Mouse (Mus musculus) stomach, embryonic 15.5 days (tissue): ENCODE data around the gene Asic3. TPM values are rescaled to one million over a fixed set of nuclear protein-coding genes. Genes with fewer than 3 reads are reported as not detected.

ENCODE experiments used
- ATAC-seq: fragments of 200-750 bp; cut with Nextera tagmentation; 2 replicates; pipeline ENCODE4 v1.8.0; 2017; ENCODE audit warnings: low read depth, moderate number of reproducible peaks, moderate TSS enrichment; ENCODE audit not compliant: insufficient read depth, low FRiP score
- H3K27ac ChIP-seq: fragments of 300-500 bp; sonication (generic); 2 replicates; pipeline ENCODE4 v1.5.1; 2015; ENCODE audit warnings: mild to moderate bottlenecking, inconsistent platforms
- H3K27me3 ChIP-seq: fragments of 300-500 bp; sonication (generic); replicated peaks from 2 replicates; pipeline ENCODE4 v1.6.1; 2015; ENCODE audit warnings: inconsistent platforms
- H3K36me3 ChIP-seq: fragments of 300-500 bp; sonication (generic); 2 replicates; pipeline ENCODE4 v1.6.1; 2015; ENCODE audit warnings: inconsistent platforms
- H3K4me1 ChIP-seq: fragments of 300-500 bp; sonication (generic); 2 replicates; pipeline ENCODE4 v1.6.1; 2015; ENCODE audit warnings: inconsistent platforms
- H3K4me2 ChIP-seq: fragments of 300-500 bp; sonication (generic); 2 replicates; pipeline ENCODE4 v1.6.1; 2015; ENCODE audit warnings: mild to moderate bottlenecking, inconsistent platforms
- H3K4me3 ChIP-seq: fragments of 300-500 bp; sonication (generic); replicated peaks from 2 replicates; pipeline ENCODE4 v1.5.1; 2015; ENCODE audit warnings: inconsistent platforms
- H3K9ac ChIP-seq: fragments of 300-500 bp; sonication (generic); 2 replicates; pipeline ENCODE4 v1.6.1; 2015; ENCODE audit warnings: inconsistent platforms
- H3K9me3 ChIP-seq: fragments of 300-500 bp; sonication (generic); 2 replicates; pipeline ENCODE4 v1.6.1; 2016; ENCODE audit warnings: inconsistent platforms
- WGBS: fragments of 180-500 bp; shearing (Covaris S2); methylation state at CpG from one replicate; pipeline ENCODE4 v1.1.7; 2015; 5-methylcytosine and 5-hydroxymethylcytosine counted together
- polyA plus RNA-seq: library from polyadenylated mRNA; unstranded; fragments of >200 nt; fragmentation: Nextera tagmentation; extraction: Ambion mirVana; gene quantifications from 2 replicates; pipeline ENCODE4 v1.2.1, GENCODE M21; 2015

The Asic3 gene
- polyA plus RNA-seq, 1 experiment from 2014 or later, result 0.18 TPM

DNA sequence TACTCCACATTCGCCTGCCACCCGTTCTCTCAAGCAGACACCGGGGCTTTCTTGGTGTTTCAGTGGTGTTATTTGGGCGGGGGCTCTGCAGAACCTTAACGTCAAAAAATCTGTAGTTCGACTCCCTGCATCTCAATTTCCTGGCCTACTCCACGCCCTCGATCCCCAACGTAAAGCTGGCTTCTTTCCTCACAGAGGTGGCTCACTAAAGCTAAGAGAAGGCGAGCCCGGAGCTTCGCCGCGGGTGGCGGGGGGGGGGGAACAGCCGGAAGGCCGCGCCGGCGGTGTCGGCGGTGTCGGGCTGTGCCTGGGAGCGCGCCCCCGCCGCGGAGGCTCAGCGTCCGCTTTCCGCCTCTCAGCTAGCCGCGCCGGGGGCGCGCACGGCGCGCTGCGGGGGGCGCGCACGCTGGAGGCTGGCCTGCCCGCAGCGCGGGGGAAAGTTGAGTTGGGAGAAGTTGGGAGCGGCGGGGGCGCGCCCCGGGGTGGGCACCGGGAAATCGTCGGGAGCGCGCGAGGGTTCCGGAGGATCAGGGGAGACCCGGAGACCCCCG lies 11.7 kb downstream of the Asic3 start:
- Histone ChIP-seq H3K9me3 (no peaks in the 10 kb centered on the region), H3K4me2 (peak overlapping the region; percentile 93), H3K9ac (peak overlapping the region; percentile 53; the same call in 1 of the 2 replicates), H3K4me3 (peak overlapping the region; percentile 65), H3K4me1 (peaks cover 50% of the 10 kb centered on the region), H3K36me3 (peaks cover 12% of the 10 kb centered on the region; the same call in 1 of the 2 replicates), H3K27me3 (no peaks in the 10 kb centered on the region), H3K27ac (peak overlapping the region; percentile 97)
- peak; percentile 15; the same call in 1 of the 2 replicates for ATAC-seq
- WGBS, result 2% methylated on average over 55 of the region's 60 CpGs

DNA sequence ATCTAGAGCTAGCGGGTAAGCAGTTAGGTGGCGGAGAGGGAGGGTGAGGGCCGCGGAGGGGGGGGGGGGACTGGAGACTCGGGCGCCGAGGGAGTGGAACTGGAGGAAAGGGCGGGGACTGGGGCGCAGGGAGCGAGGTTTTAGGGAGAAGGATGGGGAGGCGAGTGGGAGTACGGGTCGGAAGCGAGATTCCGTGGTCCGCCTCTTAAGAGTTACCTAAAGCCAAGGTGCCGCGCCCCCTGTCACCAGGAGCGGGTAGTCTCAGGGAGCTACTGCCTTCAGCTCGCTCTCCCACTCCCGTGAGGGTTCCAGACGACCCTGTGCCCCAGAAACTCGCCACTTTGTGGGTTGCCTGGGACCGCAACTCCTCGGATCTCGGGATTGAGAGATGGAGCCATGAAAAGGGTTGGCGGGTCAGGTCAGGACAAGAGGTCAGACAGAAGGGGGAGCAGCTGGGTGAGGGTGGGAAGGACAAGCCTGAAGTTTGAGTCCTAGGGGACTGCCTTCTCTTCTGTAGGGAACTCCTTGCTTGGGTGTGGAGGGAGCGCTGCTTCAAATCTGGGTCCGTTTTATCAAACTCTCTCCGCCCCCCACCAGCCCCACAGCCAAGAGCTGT lies 12.3 kb downstream of the Asic3 start:
- Histone ChIP-seq H3K36me3 (peaks cover 15% of the 10 kb centered on the region; the same call in 1 of the 2 replicates), H3K4me1 (peaks cover 50% of the 10 kb centered on the region), H3K27ac (peak overlapping the region; percentile 97), H3K4me2 (peak overlapping the region; percentile 93), H3K9ac (peak overlapping the region; percentile 53), H3K9me3 (no peaks in the 10 kb centered on the region), H3K27me3 (no peaks in the 10 kb centered on the region), H3K4me3 (peak overlapping the region; percentile 65)
- no peak for ATAC-seq
- WGBS, result under 1% methylated on average over 29 of the region's 30 CpGs

DNA sequence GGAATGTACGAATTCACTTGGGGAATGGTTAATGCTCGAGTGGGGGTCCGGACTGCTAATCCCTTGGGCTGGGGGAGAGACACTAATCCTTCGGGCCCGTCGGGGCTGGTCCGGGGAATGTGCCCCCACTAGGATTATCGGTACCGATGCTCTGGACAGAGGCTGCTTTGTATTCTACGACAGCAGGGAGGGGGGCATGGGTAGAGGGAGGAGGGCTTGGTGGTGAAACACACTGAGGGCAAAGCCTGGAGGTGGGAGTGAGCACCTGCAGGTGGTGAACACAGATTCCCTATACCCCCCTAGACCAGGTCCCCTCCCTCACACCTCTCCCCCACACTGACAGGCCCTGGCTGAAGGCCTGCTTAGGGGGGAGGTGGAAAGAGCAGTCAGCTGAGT lies 12.8 kb downstream of the Asic3 start:
- H3K4me2 ChIP-seq, result peak overlapping the region; percentile 93
- WGBS, result 1% methylated on average over 10 of the region's 10 CpGs
- H3K36me3 ChIP-seq, result peaks cover 20% of the 10 kb centered on the region
- H3K4me3 ChIP-seq, result peak overlapping the region; percentile 65
- peaks cover 50% of the 10 kb centered on the region for H3K4me1 ChIP-seq
- H3K9ac ChIP-seq, result peak overlapping the region; percentile 53; the same call in 1 of the 2 replicates
- H3K9me3 ChIP-seq, result no peaks in the 10 kb centered on the region
- ATAC-seq, result no peak
- H3K27me3 ChIP-seq, result no peaks in the 10 kb centered on the region
- H3K27ac ChIP-seq, result peak overlapping the region; percentile 97

DNA sequence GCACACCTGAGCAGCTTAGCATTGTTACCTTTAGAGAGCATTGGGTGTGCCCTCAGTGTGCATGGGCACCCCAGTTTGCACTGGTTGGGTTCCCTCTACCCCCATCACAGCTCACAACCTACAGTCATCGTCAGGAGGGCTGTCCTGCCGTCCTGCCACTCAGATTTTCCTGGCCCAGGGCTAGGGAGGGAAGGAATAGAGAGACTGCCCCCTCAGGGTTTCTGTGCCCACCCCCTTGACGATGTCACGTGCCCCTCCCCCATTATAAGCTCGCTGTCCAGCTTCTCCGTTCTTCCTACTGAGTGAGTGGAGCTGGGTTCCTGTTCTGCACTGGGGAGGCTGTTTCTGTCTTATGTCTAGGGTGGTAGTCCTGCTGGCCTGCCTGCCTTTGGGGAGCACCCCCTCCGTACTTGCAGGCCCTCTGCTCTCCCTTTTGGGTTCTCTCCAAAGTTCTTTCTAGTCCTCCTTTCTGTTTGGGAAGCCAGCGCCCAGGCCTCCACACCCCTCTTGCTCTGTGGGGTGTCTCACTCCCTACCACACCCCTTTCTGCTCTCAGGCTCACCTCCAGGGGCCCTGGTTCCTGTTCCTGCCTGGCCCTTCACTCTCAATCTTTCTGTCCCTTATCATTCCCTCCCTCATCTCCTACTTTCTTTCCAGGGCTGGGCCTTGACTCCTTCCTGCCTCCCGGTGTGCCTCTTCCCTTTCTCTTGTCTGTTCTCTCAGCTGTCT lies 13.5 kb downstream of the Asic3 start:
- Histone ChIP-seq H3K27ac (peak overlapping the region; percentile 74), H3K36me3 (peaks cover 22% of the 10 kb centered on the region), H3K9ac (no peak overlapping the region), H3K9me3 (no peaks in the 10 kb centered on the region), H3K4me1 (peaks cover 50% of the 10 kb centered on the region), H3K4me3 (peak overlapping the region; percentile 65), H3K27me3 (no peaks in the 10 kb centered on the region), H3K4me2 (peak overlapping the region; percentile 93)
- ATAC-seq, result no peak
- 17% methylated on average over 9 of the region's 9 CpGs for WGBS

DNA sequence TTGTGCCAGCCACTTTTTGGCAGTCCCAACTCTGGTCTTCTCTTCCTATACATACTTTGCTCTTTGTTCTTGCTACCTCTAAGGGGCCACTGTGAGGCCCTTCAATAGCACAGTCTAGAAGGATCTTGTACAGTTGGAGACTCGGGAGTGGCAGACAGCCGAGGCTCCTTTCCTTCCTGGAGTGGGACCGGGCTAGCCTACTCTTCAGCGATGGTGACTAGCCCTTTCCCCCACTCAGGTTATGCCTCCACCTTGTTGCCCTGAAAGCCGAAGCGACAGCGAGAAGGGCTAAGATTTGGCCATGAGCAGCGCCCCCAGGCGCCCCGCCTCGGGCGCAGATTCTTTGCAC lies 14.1 kb downstream of the Asic3 start:
- 26% methylated on average over 12 of the region's 12 CpGs for WGBS
- no peak for ATAC-seq
- Histone ChIP-seq H3K4me2 (peak overlapping the region; percentile 93), H3K9me3 (no peaks in the 10 kb centered on the region), H3K4me3 (peak overlapping the region; percentile 65), H3K4me1 (peaks cover 48% of the 10 kb centered on the region), H3K27me3 (no peaks in the 10 kb centered on the region), H3K9ac (no peak overlapping the region), H3K36me3 (peaks cover 27% of the 10 kb centered on the region), H3K27ac (peak overlapping the region; percentile 74)

DNA sequence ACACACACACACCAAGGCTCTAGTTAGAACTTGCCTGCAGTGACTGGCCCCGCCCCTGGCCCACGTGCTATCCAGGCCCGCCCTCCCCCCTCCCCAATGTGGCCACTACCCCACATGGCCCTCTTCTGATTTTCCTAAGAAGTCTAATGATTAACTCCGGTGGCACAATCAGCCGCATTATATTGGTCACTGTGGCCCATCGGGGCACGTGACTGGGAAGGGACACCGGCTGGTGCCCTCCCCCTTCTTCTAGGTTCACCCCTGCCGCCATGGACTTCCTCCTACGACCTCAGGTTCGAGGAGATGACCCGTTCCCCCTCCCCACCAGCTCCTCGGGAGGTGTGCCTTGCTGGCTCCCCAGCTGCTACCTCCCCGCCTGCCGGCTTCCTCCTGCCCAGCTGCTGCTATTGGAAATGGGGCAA lies 14.8 kb downstream of the Asic3 start:
- H3K27me3 ChIP-seq, result no peaks in the 10 kb centered on the region
- no peak overlapping the region for H3K9ac ChIP-seq
- peak overlapping the region; percentile 65 for H3K4me3 ChIP-seq
- peak overlapping the region; percentile 80 for H3K27ac ChIP-seq
- H3K36me3 ChIP-seq, result peaks cover 34% of the 10 kb centered on the region
- H3K4me1 ChIP-seq, result peaks cover 41% of the 10 kb centered on the region
- 12% methylated on average over 15 of the region's 15 CpGs for WGBS
- no peaks in the 10 kb centered on the region for H3K9me3 ChIP-seq
- H3K4me2 ChIP-seq, result peak overlapping the region; percentile 93
- peak; percentile 2; the same call in 1 of the 2 replicates for ATAC-seq

DNA sequence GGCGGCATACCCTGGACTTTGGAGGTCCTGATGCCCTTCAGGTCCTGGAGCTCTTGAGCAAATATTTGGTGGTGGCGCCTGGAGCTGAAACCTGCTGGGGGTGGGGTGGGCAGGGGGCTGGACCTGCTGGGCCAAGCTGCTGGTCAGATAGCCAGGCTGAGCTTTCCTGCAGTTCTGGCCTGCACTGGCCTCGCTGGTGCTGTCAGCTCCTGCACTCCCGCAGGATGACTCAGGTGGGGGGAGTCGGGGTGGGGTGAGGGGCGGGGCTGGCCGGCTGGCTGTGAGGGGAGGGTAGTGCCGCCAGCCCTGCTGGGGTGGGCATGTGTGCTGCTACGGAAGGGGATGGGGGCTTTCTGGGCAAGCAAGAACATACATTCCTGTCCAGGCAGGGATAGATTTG lies 15.4 kb downstream of the Asic3 start:
- Histone ChIP-seq H3K4me2 (peak overlapping the region; percentile 93), H3K9me3 (no peaks in the 10 kb centered on the region), H3K9ac (no peak overlapping the region), H3K27ac (peak overlapping the region; percentile 80), H3K4me3 (peak overlapping the region; percentile 29), H3K36me3 (peaks cover 40% of the 10 kb centered on the region), H3K27me3 (no peaks in the 10 kb centered on the region), H3K4me1 (peaks cover 41% of the 10 kb centered on the region)
- no peak for ATAC-seq
- 18% methylated on average over 9 of the region's 9 CpGs for WGBS

DNA sequence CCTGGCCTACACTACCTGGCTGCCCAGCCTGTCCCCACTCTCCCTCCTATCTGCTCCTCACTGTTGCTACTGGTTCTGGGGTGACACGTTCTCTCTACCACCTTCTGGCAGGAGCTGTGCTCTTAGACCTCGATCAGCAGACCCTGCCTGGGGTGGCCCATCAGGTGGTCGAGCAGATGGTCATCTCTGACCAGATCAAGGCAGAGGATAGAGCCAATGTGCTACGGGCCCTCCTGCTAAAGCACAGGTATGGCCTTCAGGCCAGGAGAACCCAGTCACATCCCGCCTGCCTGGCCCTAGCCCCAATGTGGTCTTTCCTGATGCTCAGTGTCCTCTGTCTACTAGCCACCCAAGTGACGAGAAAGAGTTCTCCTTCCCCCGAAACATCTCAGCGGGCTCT lies 20.8 kb downstream of the Asic3 start:
- Histone ChIP-seq H3K9me3 (no peaks in the 10 kb centered on the region), H3K4me2 (no peak overlapping the region), H3K27me3 (no peaks in the 10 kb centered on the region), H3K36me3 (peaks cover 78% of the 10 kb centered on the region), H3K4me3 (no peak overlapping the region), H3K4me1 (peaks cover 5% of the 10 kb centered on the region; the same call in 1 of the 2 replicates), H3K9ac (no peak overlapping the region), H3K27ac (no peak overlapping the region)
- no peak for ATAC-seq
- 85% methylated on average over 8 of the region's 8 CpGs for WGBS

DNA sequence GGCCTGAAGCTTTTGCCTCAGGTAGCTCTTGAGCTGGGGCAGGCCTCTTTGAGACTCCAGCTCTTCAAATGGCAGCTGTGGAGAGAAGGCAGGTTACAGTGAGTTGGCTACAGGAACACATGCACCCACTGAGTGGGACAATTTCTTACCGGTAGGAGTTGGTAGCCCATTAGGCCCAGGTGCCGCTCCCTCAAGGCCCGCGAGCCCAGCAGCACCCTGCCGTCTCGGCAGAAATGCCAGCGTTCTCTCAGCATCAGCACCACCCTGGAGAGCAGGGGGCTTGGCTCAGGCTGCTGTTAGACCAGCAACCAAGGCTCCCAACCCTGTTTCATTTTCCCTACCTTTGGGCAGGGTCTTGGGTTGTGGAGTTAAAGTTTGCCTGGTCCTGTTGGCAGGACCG lies 28.0 kb downstream of the Asic3 start:
- no peak overlapping the region for H3K9ac ChIP-seq
- H3K9me3 ChIP-seq, result no peaks in the 10 kb centered on the region
- no peak overlapping the region for H3K27ac ChIP-seq
- no peak for ATAC-seq
- no peak overlapping the region for H3K4me2 ChIP-seq
- no peaks in the 10 kb centered on the region for H3K27me3 ChIP-seq
- H3K36me3 ChIP-seq, result peaks cover 59% of the 10 kb centered on the region
- no peak overlapping the region for H3K4me3 ChIP-seq
- H3K4me1 ChIP-seq, result peaks cover 13% of the 10 kb centered on the region
- WGBS, result 92% methylated on average over 8 of the region's 8 CpGs

DNA sequence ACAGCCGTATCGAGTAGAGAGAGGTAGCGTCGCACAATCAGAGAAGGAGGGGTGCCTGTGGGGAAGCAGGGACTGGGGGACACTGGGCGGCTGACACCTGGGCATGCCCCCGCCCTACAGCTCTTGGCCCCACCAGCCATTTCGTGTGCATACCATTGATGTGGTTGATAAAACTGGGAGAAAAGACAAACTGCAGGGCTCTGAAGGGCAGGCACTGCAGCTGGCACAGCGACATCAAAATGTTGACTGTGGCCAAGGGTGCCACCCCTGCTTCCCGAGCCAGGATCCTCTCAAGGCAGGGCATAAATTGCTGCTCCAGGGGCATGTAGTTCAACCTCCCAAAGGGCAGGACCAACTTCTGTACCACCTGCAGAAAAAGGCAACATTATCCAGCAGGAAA lies 28.8 kb downstream of the Asic3 start:
- Histone ChIP-seq H3K9ac (no peak overlapping the region), H3K27ac (no peak overlapping the region), H3K9me3 (no peaks in the 10 kb centered on the region), H3K4me3 (no peak overlapping the region), H3K4me2 (no peak overlapping the region), H3K4me1 (peaks cover 13% of the 10 kb centered on the region), H3K27me3 (no peaks in the 10 kb centered on the region), H3K36me3 (peaks cover 55% of the 10 kb centered on the region)
- WGBS, result 79% methylated on average over 9 of the region's 9 CpGs
- ATAC-seq, result no peak

DNA sequence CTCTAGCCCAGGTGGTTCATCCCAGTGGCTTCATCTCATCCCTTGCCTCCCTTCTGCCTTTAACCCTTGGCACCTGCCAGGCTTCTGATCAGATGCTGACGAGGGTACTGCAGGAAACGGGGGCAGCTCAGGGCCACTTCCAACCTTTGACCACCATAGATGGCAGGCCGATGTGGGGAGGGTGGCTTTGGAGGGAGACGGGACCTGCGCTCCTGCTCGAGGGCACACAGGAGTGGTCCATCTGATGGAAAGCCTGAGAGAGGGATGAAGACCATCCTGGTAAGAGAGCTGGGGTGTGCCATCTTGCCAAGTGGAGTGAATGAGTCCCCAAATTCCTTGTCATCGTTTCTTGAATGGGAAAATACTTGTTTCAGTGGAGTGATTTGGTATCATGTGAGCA lies 30.0 kb downstream of the Asic3 start:
- no peak overlapping the region for H3K4me3 ChIP-seq
- no peaks in the 10 kb centered on the region for H3K9me3 ChIP-seq
- H3K4me2 ChIP-seq, result no peak overlapping the region
- no peak for ATAC-seq
- H3K36me3 ChIP-seq, result peaks cover 51% of the 10 kb centered on the region
- 88% methylated on average over 7 of the region's 7 CpGs for WGBS
- peaks cover 17% of the 10 kb centered on the region for H3K4me1 ChIP-seq
- H3K9ac ChIP-seq, result no peak overlapping the region
- no peak overlapping the region for H3K27ac ChIP-seq
- H3K27me3 ChIP-seq, result no peaks in the 10 kb centered on the region

DNA sequence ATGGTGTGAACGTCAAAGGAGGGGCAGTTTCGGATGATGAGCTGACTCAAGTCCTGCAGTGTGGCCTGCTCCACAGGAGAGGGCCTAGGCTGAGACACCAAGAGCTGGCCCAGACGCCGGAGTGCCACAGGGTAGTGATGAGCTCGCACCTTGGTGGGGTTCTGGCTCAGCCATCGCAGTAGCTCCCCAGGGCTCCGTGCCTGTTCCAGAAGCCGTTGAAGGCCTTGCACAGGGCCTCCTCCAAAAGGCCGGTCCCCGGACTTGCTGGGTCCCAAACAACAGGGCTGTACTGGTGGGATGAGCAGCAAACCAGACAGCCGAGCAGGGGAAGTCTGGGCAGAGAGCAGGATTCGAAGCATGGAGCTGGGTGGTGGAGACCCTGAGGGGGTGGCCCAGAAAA lies 30.7 kb downstream of the Asic3 start:
- no peak for ATAC-seq
- Histone ChIP-seq H3K4me2 (peak overlapping the region; percentile 73), H3K36me3 (peaks cover 46% of the 10 kb centered on the region), H3K4me3 (peak overlapping the region; percentile 88), H3K4me1 (peaks cover 17% of the 10 kb centered on the region), H3K9ac (no peak overlapping the region), H3K27ac (no peak overlapping the region), H3K27me3 (no peaks in the 10 kb centered on the region), H3K9me3 (no peaks in the 10 kb centered on the region)
- WGBS, result 83% methylated on average over 12 of the region's 12 CpGs
